Mouse (Mus musculus) T-helper 17 cell (primary cell): ENCODE data around the gene Fam13c.

Experiments used
- in situ Hi-C, 2 experiments: fragments of 300-600 bp; cut with MboI, MseI; formaldehyde crosslinking; loops; 1 replicate in 1 of 2; 2 replicates in 1 of 2; pipeline ENCODE4 v1.15.1; 2025; ENCODE audit warnings: high pct_unique_total_duplicates in 2 of 2

Gene Fam13c

GRCm38 (mm10) chr10:70458574-70459263, 18.4 kb downstream of the Fam13c start:
- in situ Hi-C loops: no loop called here

GRCm38 (mm10) chr10:70465638-70466037, 25.4 kb downstream of the Fam13c start:
- in situ Hi-C loops: no loop called here

GRCm38 (mm10) chr10:70470836-70471235, 30.6 kb downstream of the Fam13c start:
- in situ Hi-C loops: no loop called here

GRCm38 (mm10) chr10:70477741-70478145, 37.5 kb downstream of the Fam13c start:
- in situ Hi-C loops: no loop called here

GRCm38 (mm10) chr10:70483736-70484135, 43.5 kb downstream of the Fam13c start:
- in situ Hi-C loops: no loop called here

- in situ Hi-C loops: no loop called here
Measured at GRCm38 (mm10) chr10:70484568-70485286, 44.4 kb downstream of the Fam13c start.

- in situ Hi-C loops: no loop called here
Measured at GRCm38 (mm10) chr10:70485287-70485612, 45.0 kb downstream of the Fam13c start.

- in situ Hi-C loops: no loop called here
Measured at GRCm38 (mm10) chr10:70486651-70487050, 46.4 kb downstream of the Fam13c start.

GRCm38 (mm10) chr10:70493891-70494290, 53.6 kb downstream of the Fam13c start:
- in situ Hi-C loops: no loop called here

GRCm38 (mm10) chr10:70494441-70494840, 54.2 kb downstream of the Fam13c start:
- in situ Hi-C loops: no loop called here

GRCm38 (mm10) chr10:70495106-70496104, 55.1 kb downstream of the Fam13c start:
- in situ Hi-C loops: no loop called here

GRCm38 (mm10) chr10:70496938-70497337, 56.7 kb downstream of the Fam13c start:
- in situ Hi-C loops: no loop called here

- in situ Hi-C loops: no loop called here
Measured at GRCm38 (mm10) chr10:70498328-70498727, 58.0 kb downstream of the Fam13c start.

GRCm38 (mm10) chr10:70499246-70499645, 59.0 kb downstream of the Fam13c start:
- in situ Hi-C loops: no loop called here

GRCm38 (mm10) chr10:70504871-70505270, 64.6 kb downstream of the Fam13c start:
- in situ Hi-C loops: no loop called here

- in situ Hi-C loops: no loop called here
Measured at GRCm38 (mm10) chr10:70505395-70505794, 65.1 kb downstream of the Fam13c start.

- in situ Hi-C loops: no loop called here
Measured at GRCm38 (mm10) chr10:70505842-70506241, 65.6 kb downstream of the Fam13c start.

- in situ Hi-C loops: no loop called here
Measured at GRCm38 (mm10) chr10:70506499-70507168, 66.4 kb downstream of the Fam13c start.

- in situ Hi-C loops: no loop called here
Measured at GRCm38 (mm10) chr10:70507880-70508279, 67.6 kb downstream of the Fam13c start.

GRCm38 (mm10) chr10:70514848-70515247, 74.6 kb downstream of the Fam13c start:
- in situ Hi-C loops: no loop called here

- in situ Hi-C loops: no loop called here
Measured at GRCm38 (mm10) chr10:70516661-70517060, 76.4 kb downstream of the Fam13c start.
